Mouse (Mus musculus): ENCODE data around the gene RPS10-NUDT3.

DNA sequence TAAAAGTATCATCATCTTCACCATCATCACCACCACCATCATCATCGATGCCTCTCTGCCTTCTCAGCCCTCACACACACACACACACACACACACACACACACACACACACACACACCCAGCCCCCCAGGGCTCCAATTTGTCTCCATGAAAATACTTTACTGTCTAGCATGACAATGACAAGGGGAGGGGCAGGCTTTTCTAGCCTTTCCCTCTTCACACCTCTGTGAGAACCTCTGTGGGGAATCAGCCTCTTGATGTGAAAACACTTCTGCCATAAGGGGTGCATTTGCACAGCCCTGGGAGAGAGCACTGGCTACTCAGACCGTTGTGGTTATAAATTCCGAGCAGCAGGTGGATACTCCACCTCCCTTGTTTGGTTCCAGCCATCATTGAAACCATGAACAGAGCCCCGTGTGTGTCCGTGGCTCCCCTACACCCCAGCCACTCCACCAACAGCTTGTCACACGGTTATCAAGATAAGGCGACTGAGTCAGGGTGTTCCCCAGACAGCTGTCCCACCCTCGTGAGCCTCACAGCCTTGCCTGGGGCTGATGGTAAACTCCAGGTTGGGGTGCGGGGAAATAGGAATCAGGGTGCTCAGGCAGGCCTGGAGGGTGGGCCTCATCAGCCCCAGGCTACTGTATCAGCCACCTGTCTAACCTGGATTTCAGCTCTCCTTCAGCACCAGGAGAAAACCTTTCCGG, 18.4 kb upstream of the RPS10-NUDT3 start:
- TF ChIP-seq CTCF (IDR thresholded peaks at IDR 0.05; ENCODE audit: low read depth) (no peak), EP300 (IDR thresholded peaks at IDR 0.05; ENCODE audit: low read depth) (no peak)

All from liver, postnatal 0 days (tissue).